Mouse (Mus musculus): ENCODE measurements around the gene Pak1ip1. TPM values are rescaled to one million over a fixed set of nuclear protein-coding genes. Genes with fewer than 3 reads are reported as not detected.

The Pak1ip1 gene
- polyA plus RNA-seq (2015; fragmentation: Nextera tagmentation; extraction: Ambion mirVana), result 66.3 and 68.8 TPM in 2 replicates

DNA sequence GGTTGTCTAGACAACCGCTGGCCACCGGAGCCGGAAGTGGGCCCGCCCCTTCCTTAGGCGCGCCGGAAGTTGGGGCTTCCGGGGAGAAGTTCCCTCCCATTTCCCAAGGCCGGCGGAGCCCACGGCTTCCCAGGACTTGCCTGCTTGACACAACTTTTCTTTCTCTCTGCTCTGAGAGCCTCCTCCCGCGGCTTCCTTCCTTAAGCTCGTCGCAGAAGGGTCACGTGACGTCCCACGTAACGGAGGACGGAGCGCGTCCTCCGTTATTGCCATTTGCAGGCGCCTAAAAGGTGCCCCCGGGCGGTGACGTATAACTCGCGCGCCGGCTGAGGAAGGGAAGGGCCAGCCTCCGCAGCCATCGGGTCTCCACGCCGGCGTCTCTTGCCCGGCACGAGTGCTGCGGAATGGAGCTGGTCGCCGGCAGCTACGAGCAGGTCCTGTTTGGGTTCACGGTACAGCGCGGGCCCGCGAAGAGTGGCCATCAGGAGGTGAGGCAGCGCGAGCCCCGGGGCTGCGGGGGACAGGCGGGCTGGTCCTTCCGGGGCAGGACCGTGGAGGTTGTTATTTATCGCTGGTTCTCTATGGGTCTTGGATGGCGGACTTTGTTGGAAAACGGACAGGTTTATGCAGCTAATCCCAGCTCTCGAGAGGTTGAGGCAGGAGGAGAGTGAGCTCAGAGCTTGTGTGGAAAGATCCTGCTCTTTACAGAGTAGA, at the start of gene Pak1ip1:
Pak1ip1 (plus strand) TSS at position 98 of the 714 bp plus-strand sequence.
- Histone ChIP-seq H3K9me3 (no peaks in the 10 kb centered on the region), H3K27me3 (no peaks in the 10 kb centered on the region), H3K9ac (peak within 1 kb of the TSS; percentile 90), H3K36me3 (peaks cover 18% of the 10 kb centered on the region), H3K27ac (peak within 1 kb of the TSS; percentile 96), H3K4me1 (replicated peaks) (peaks cover 23% of the 10 kb centered on the region), H3K4me3 (peak within 1 kb of the TSS; percentile 91), H3K4me2 (peak within 1 kb of the TSS; percentile 89)
- WGBS, result under 1% methylated on average over 58 of the region's 58 CpGs
- ATAC-seq (ENCODE audit: low FRiP score), result peak; percentile 97

GRCm38 (mm10) chr13:40951386-40951976, 49.3 kb upstream of the Pak1ip1 start:
- Histone ChIP-seq H3K4me3 (no peak overlapping the region), H3K9me3 (no peaks in the 10 kb centered on the region), H3K36me3 (no peaks in the 10 kb centered on the region; the same call in 1 of the 2 replicates), H3K4me1 (replicated peaks) (no peaks in the 10 kb centered on the region), H3K9ac (no peak overlapping the region), H3K4me2 (no peak overlapping the region), H3K27ac (no peak overlapping the region), H3K27me3 (no peaks in the 10 kb centered on the region)
- no peak for ATAC-seq (ENCODE audit: low FRiP score)
- 89% methylated on average over 10 of the region's 10 CpGs for WGBS

- Histone ChIP-seq H3K9ac (no peak overlapping the region), H3K4me2 (no peak overlapping the region), H3K9me3 (no peaks in the 10 kb centered on the region), H3K4me1 (replicated peaks) (no peaks in the 10 kb centered on the region), H3K4me3 (no peak overlapping the region), H3K27me3 (no peaks in the 10 kb centered on the region), H3K27ac (no peak overlapping the region), H3K36me3 (no peaks in the 10 kb centered on the region; the same call in 1 of the 2 replicates)
- no peak for ATAC-seq (ENCODE audit: low FRiP score)
- WGBS, result 82% methylated on average over 6 of the region's 6 CpGs
These were observed 47.6 kb upstream of the Pak1ip1 start for GRCm38 (mm10) chr13:40953231-40953630.

GRCm38 (mm10) chr13:40955773-40956172, 45.0 kb upstream of the Pak1ip1 start:
- Histone ChIP-seq H3K27me3 (no peaks in the 10 kb centered on the region), H3K4me3 (no peak overlapping the region), H3K27ac (no peak overlapping the region), H3K4me1 (replicated peaks) (no peaks in the 10 kb centered on the region), H3K9ac (no peak overlapping the region), H3K4me2 (no peak overlapping the region), H3K9me3 (no peaks in the 10 kb centered on the region), H3K36me3 (peaks cover 3% of the 10 kb centered on the region; the same call in 1 of the 2 replicates)
- 88% methylated on average over 7 of the region's 7 CpGs for WGBS
- ATAC-seq (ENCODE audit: low FRiP score), result no peak

DNA sequence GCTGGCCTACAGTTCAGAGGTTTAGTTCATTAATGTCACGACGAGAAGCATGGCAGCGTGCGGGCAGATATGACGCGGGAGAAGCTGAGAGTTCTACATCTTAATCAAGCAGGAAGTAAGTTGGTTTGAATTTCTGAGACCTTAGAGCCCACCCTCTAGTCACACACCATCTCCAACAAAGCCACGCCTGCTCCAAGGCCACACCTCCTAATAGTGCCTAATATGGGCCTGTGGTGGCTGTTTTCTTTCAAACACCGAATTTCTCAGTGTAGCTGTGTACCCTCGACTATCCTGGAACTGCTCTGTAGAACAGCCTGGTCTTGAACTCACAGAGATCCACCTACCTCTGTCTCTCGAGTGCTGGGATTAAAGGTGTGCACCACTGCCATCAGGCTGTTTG, 33.2 kb upstream of the Pak1ip1 start:
- H3K36me3 ChIP-seq, result no peaks in the 10 kb centered on the region
- no peak overlapping the region for H3K4me3 ChIP-seq
- no peak for ATAC-seq (ENCODE audit: low FRiP score)
- no peak overlapping the region for H3K4me2 ChIP-seq
- H3K27me3 ChIP-seq, result no peaks in the 10 kb centered on the region
- H3K9ac ChIP-seq, result no peak overlapping the region
- H3K9me3 ChIP-seq, result no peaks in the 10 kb centered on the region
- no peaks in the 10 kb centered on the region for H3K4me1 ChIP-seq (replicated peaks)
- WGBS, result 96% methylated on average over 10 of the region's 10 CpGs
- H3K27ac ChIP-seq, result no peak overlapping the region

DNA sequence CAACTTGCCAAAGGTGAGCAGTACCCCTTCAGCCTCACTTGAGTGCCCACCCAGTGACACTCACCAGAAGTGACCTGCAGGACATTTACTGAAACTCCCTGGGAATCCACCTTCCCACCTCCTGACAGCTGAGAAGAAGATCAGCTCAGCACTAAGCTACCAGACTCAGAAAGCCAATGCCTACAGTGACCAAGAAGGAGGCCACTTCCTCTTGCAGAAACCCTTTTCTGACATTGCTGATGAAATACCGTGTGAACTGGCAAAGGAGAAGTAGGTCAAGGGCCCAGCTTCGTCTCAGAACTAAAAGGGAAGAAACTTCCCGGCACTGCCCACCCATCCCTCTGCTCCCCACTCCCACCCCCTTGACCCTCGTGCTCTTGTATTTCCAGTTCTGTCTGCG, 32.3 kb upstream of the Pak1ip1 start:
- Histone ChIP-seq H3K4me1 (replicated peaks) (no peaks in the 10 kb centered on the region), H3K27ac (no peak overlapping the region), H3K4me2 (no peak overlapping the region), H3K36me3 (no peaks in the 10 kb centered on the region), H3K4me3 (no peak overlapping the region), H3K9me3 (no peaks in the 10 kb centered on the region), H3K9ac (no peak overlapping the region), H3K27me3 (no peaks in the 10 kb centered on the region)
- ATAC-seq (ENCODE audit: low FRiP score), result no peak
- WGBS, result 79% methylated on average over 5 of the region's 5 CpGs

- no peaks in the 10 kb centered on the region for H3K27me3 ChIP-seq
- no peak overlapping the region for H3K4me3 ChIP-seq
- no peaks in the 10 kb centered on the region for H3K4me1 ChIP-seq (replicated peaks)
- no peak overlapping the region for H3K9ac ChIP-seq
- H3K4me2 ChIP-seq, result no peak overlapping the region
- H3K27ac ChIP-seq, result no peak overlapping the region
- no peaks in the 10 kb centered on the region for H3K9me3 ChIP-seq
- no peaks in the 10 kb centered on the region for H3K36me3 ChIP-seq
- 93% methylated on average over 4 of the region's 4 CpGs for WGBS
- no peak for ATAC-seq (ENCODE audit: low FRiP score)
These were observed 30.9 kb upstream of the Pak1ip1 start for GRCm38 (mm10) chr13:40969761-40970390.

- no peak for ATAC-seq (ENCODE audit: low FRiP score)
- Histone ChIP-seq H3K9ac (no peak overlapping the region), H3K27me3 (no peaks in the 10 kb centered on the region), H3K27ac (no peak overlapping the region), H3K4me3 (no peak overlapping the region), H3K9me3 (no peaks in the 10 kb centered on the region), H3K36me3 (no peaks in the 10 kb centered on the region), H3K4me1 (replicated peaks) (no peaks in the 10 kb centered on the region), H3K4me2 (no peak overlapping the region)
- WGBS, result 90% methylated on average over 5 of the region's 5 CpGs
These were observed 29.6 kb upstream of the Pak1ip1 start for GRCm38 (mm10) chr13:40971261-40971660.

GRCm38 (mm10) chr13:40971831-40972230, 29.0 kb upstream of the Pak1ip1 start:
- Histone ChIP-seq H3K4me3 (no peak overlapping the region), H3K27ac (no peak overlapping the region), H3K9ac (no peak overlapping the region), H3K9me3 (no peaks in the 10 kb centered on the region), H3K36me3 (no peaks in the 10 kb centered on the region), H3K4me1 (replicated peaks) (no peaks in the 10 kb centered on the region), H3K4me2 (no peak overlapping the region), H3K27me3 (no peaks in the 10 kb centered on the region)
- no peak for ATAC-seq (ENCODE audit: low FRiP score)
- WGBS, result 82% methylated on average over 2 of the region's 2 CpGs

DNA sequence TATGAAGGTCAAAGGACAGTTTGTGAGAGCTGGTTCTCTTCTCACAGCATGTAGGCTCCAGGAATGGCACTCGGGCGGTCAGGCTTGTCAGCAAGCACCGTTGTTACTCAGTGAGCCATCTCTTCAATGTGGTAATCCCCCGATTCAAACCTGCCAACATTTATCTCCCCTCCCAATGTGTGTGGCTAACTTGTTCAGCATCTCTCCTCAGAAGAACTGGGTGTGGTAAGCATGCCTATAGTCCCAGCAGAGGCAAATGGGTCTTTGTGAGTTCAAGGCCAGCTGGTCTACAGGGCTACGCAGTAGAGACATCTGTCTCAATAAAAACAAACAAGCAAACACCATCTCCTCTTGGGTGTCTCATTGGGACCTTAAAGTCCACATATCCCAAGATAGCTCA, 27.8 kb upstream of the Pak1ip1 start:
- no peaks in the 10 kb centered on the region for H3K36me3 ChIP-seq
- H3K4me2 ChIP-seq, result no peak overlapping the region
- no peak overlapping the region for H3K4me3 ChIP-seq
- H3K27ac ChIP-seq, result no peak overlapping the region
- H3K4me1 ChIP-seq (replicated peaks), result no peaks in the 10 kb centered on the region
- H3K9ac ChIP-seq, result no peak overlapping the region
- no peaks in the 10 kb centered on the region for H3K27me3 ChIP-seq
- ATAC-seq (ENCODE audit: low FRiP score), result no peak
- no peaks in the 10 kb centered on the region for H3K9me3 ChIP-seq
- WGBS, result 88% methylated on average over 5 of the region's 5 CpGs

DNA sequence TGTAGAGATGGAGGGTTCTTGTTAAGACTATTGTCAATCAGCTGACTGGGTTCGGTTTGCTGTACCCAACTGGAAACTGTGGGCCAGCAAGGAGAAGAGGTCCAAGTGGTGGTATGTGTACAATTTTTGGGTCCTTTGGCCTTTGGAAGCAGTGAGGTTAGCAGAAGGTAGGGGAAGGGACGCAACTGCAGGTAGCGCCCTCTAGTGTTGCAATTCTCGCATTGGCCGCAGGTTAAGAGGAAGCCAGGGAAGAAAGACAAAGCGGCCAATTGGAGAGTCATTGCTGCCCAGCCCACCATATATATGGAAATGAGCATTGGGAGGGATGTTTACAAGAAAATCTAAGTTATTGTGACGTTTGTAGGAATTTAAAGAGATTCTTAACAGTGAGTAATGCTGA, 23.2 kb upstream of the Pak1ip1 start:
- Histone ChIP-seq H3K27me3 (no peaks in the 10 kb centered on the region), H3K36me3 (no peaks in the 10 kb centered on the region), H3K9ac (no peak overlapping the region), H3K4me2 (no peak overlapping the region), H3K4me3 (no peak overlapping the region), H3K4me1 (replicated peaks) (no peaks in the 10 kb centered on the region), H3K27ac (no peak overlapping the region), H3K9me3 (no peaks in the 10 kb centered on the region)
- ATAC-seq (ENCODE audit: low FRiP score), result no peak
- 15% methylated on average over 7 of the region's 7 CpGs for WGBS

DNA sequence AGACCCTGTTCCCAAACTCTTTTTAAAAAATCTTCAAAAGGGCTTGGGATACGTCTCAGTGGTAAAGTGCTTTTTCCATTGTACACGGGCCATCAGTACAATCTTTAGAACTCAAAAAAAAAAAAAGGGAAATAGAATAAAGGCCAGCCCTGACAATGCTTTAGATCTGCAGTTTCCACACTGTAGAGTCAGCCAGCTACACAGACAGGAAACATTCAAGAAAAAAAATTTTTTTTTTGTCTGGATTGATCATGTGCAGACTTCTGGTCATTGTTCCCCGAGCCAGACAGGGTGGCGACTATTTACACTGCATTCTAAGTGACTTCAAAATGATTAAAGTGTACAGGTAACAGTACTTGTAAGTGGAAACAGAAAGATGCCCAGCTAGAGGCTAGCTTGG, 22.2 kb upstream of the Pak1ip1 start:
- no peaks in the 10 kb centered on the region for H3K4me1 ChIP-seq (replicated peaks)
- H3K4me3 ChIP-seq, result no peak overlapping the region
- ATAC-seq (ENCODE audit: low FRiP score), result no peak
- H3K4me2 ChIP-seq, result no peak overlapping the region
- no peaks in the 10 kb centered on the region for H3K27me3 ChIP-seq
- H3K9me3 ChIP-seq, result no peaks in the 10 kb centered on the region
- H3K27ac ChIP-seq, result no peak overlapping the region
- H3K9ac ChIP-seq, result no peak overlapping the region
- whole genome bisulfite sequencing, result 85% methylated on average over 4 of the region's 4 CpGs
- H3K36me3 ChIP-seq, result no peaks in the 10 kb centered on the region

All from hindbrain, embryonic 13.5 days (tissue).